Mouse (Mus musculus) mature B cell (primary cell): Measurements from ENCODE around the gene 1500015O10Rik.

ENCODE experiments used
- in situ Hi-C: fragments of 300-500 bp; cut with MboI; formaldehyde crosslinking; loops from 2 replicates; pipeline ENCODE4 v1.14.3; 2019

Gene 1500015O10Rik

GRCm38 (mm10) chr1:43774126-43774525 lies 43.7 kb downstream of the 1500015O10Rik start:
- in situ Hi-C loops, result no loop called here

GRCm38 (mm10) chr1:43776106-43776505 lies 45.7 kb downstream of the 1500015O10Rik start:
- in situ Hi-C loops, result no loop called here

GRCm38 (mm10) chr1:43781195-43781594 lies 50.8 kb downstream of the 1500015O10Rik start:
- in situ Hi-C loops, result no loop called here

- in situ Hi-C loops, result no loop called here
These were observed 51.3 kb downstream of the 1500015O10Rik start for GRCm38 (mm10) chr1:43781672-43782071.

GRCm38 (mm10) chr1:43782680-43783079 lies 52.3 kb downstream of the 1500015O10Rik start:
- in situ Hi-C loops, result no loop called here

DNA sequence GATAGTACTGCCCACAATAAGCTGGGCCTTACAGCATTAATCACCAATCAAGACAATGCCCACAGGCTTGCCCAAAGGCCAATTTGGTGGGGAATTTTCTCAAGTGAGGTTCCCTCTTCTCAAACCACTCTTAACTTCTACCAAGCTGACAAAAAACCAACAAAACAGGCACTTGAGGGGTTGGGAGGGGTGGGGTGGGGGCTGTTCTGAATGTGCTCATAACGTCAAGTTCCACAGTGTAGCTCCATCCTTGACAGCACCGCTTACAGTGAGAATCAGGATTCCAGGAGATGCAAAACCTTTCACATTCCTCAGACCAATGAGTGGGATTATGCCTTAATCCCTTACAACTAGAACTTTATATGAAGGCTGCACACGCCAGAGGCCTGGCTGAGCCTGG lies 52.8 kb downstream of the 1500015O10Rik start:
- in situ Hi-C loops, result no loop called here

DNA sequence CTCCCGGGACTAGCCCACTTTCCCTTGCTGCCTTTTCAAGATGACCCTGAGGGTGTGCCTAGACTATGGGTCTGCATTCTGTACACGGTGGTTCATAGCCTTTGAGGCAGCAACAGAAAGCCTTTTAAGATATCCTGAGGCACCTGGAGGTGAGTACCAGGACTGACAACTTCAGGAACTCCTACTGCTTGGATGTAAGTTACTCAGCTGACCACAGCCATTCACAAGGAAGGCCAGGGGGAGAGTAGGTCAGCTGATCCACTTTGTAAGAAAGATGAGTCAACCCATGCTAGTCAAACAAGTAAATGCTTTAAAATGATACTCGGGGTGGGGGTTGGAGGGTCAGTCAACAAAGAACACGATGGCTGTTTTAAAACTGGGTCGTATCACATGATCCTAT lies 54.9 kb downstream of the 1500015O10Rik start:
- in situ Hi-C loops, result no loop called here

DNA sequence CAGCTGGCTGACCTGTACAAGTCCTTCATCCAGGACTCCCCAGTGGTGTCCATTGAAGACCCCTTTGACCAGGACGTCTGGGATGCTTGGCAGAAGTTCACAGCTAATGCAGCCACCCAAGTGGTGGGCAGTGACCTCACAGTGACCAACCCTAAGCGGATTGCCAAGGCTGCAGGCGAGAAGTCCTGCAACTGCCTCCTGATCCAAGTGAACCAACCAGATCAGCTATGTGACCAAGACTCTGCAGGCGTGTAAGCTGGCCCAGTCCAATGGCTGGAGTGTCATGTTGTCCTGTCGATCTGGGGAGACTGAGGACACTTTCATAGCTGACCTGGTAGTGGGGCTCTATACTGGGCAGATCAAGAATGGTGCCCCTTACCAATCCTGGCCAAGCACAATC lies 56.3 kb downstream of the 1500015O10Rik start:
- in situ Hi-C loops, result no loop called here

- in situ Hi-C loops, result no loop called here
These were observed 59.4 kb downstream of the 1500015O10Rik start for GRCm38 (mm10) chr1:43789765-43790164.
